Mouse (Mus musculus) forebrain, embryonic 10.5 days (tissue): ENCODE data around the gene Selenom. TPM values are rescaled to one million over a fixed set of nuclear protein-coding genes. Genes with fewer than 3 reads are reported as not detected.
A peak's percentile ranks its signal among the peaks of the same experiment; 100 is the strongest.

Experiments used
- DNase-seq: peaks from one replicate; pipeline ENCODE4 v3.0.0-alpha.2; 2017; ENCODE audit warnings: low spot score; ENCODE audit errors: extremely low spot score
- H3K27ac ChIP-seq: fragments of 300-500 bp; sonication (generic); 2 replicates; pipeline ENCODE4 v1.5.1; 2016; ENCODE audit warnings: mild to moderate bottlenecking
- H3K27me3 ChIP-seq: fragments of 300-500 bp; sonication (generic); 2 replicates; pipeline ENCODE4 v1.6.1; 2016; ENCODE audit warnings: mild to moderate bottlenecking; ENCODE audit not compliant: poor library complexity, severe bottlenecking
- H3K36me3 ChIP-seq: fragments of 300-500 bp; sonication (generic); replicated peaks from 2 replicates; pipeline ENCODE4 v1.6.1; 2016; ENCODE audit warnings: mild to moderate bottlenecking, moderate library complexity
- H3K4me1 ChIP-seq: fragments of 300-500 bp; sonication (generic); 2 replicates; pipeline ENCODE4 v1.6.1; 2016
- H3K4me3 ChIP-seq: fragments of 300-500 bp; sonication (generic); 2 replicates; pipeline ENCODE4 v1.5.1; 2016; ENCODE audit warnings: mild to moderate bottlenecking, moderate library complexity
- H3K9me3 ChIP-seq: fragments of 300-500 bp; sonication (generic); 2 replicates; pipeline ENCODE4 v1.6.1; 2016; ENCODE audit warnings: mild to moderate bottlenecking, moderate library complexity
- WGBS: fragments of 180-500 bp; shearing (Covaris S2); methylation state at CpG from one replicate; pipeline ENCODE4 v1.1.7; 2016; 5-methylcytosine and 5-hydroxymethylcytosine counted together
- polyA plus RNA-seq: library from polyadenylated mRNA; unstranded; fragments of >200 nt; fragmentation: Nextera tagmentation; extraction: Ambion mirVana; gene quantifications from 2 replicates; pipeline ENCODE4 v1.2.1, GENCODE M21; 2016

Selenom gene
- polyA plus RNA-seq, 1 experiment from 2014 or later, result 37.9 TPM

GRCm38 (mm10) chr11:3516859-3517845 lies 2.7 kb downstream of the Selenom start:
- Histone ChIP-seq H3K27ac (peak overlapping the region; percentile 44; the same call in 1 of the 2 replicates), H3K4me1 (peaks cover 37% of the 10 kb centered on the region), H3K36me3 (peaks cover 22% of the 10 kb centered on the region), H3K4me3 (peak overlapping the region; percentile 51), H3K27me3 (peaks cover 46% of the 10 kb centered on the region), H3K9me3 (no peaks in the 10 kb centered on the region)
- peak; percentile 40 for DNase-seq
- WGBS, result 2% methylated on average over 50 of the region's 50 CpGs

GRCm38 (mm10) chr11:3517846-3518732 lies 3.6 kb downstream of the Selenom start:
- no peak overlapping the region for H3K27ac ChIP-seq
- 62% methylated on average over 13 of the region's 13 CpGs for WGBS
- H3K4me3 ChIP-seq, result peak overlapping the region; percentile 51
- peaks cover 46% of the 10 kb centered on the region for H3K27me3 ChIP-seq
- H3K4me1 ChIP-seq, result peaks cover 37% of the 10 kb centered on the region
- no peak for DNase-seq
- H3K36me3 ChIP-seq, result peaks cover 31% of the 10 kb centered on the region
- H3K9me3 ChIP-seq, result no peaks in the 10 kb centered on the region

GRCm38 (mm10) chr11:3519051-3519726 lies 4.7 kb downstream of the Selenom start:
- no peak for DNase-seq

GRCm38 (mm10) chr11:3519756-3520398 lies 5.4 kb downstream of the Selenom start:
- Histone ChIP-seq H3K9me3 (no peaks in the 10 kb centered on the region), H3K4me1 (peaks cover 25% of the 10 kb centered on the region), H3K27me3 (peaks cover 46% of the 10 kb centered on the region), H3K36me3 (peaks cover 49% of the 10 kb centered on the region), H3K27ac (no peak overlapping the region), H3K4me3 (no peak overlapping the region)
- WGBS, result 86% methylated on average over 11 of the region's 11 CpGs
- DNase-seq, result no peak

More at GRCm38 (mm10) chr11:3519051-3519726, 4.7 kb downstream of the Selenom start:
- H3K4me3 ChIP-seq, result no peak overlapping the region
- H3K4me1 ChIP-seq, result peaks cover 32% of the 10 kb centered on the region
- WGBS, result 86% methylated on average over 4 of the region's 4 CpGs
- H3K36me3 ChIP-seq, result peaks cover 42% of the 10 kb centered on the region
- H3K27ac ChIP-seq, result no peak overlapping the region
- H3K27me3 ChIP-seq, result peaks cover 46% of the 10 kb centered on the region
- no peaks in the 10 kb centered on the region for H3K9me3 ChIP-seq

GRCm38 (mm10) chr11:3520919-3521318 lies 6.4 kb downstream of the Selenom start:
- Histone ChIP-seq H3K36me3 (peaks cover 59% of the 10 kb centered on the region), H3K27me3 (peaks cover 36% of the 10 kb centered on the region), H3K9me3 (no peaks in the 10 kb centered on the region), H3K4me3 (no peak overlapping the region), H3K4me1 (peaks cover 15% of the 10 kb centered on the region), H3K27ac (no peak overlapping the region)
- 82% methylated on average over 14 of the region's 14 CpGs for WGBS
- no peak for DNase-seq

- Histone ChIP-seq H3K4me1 (peaks cover 14% of the 10 kb centered on the region), H3K36me3 (peaks cover 66% of the 10 kb centered on the region), H3K9me3 (no peaks in the 10 kb centered on the region), H3K27me3 (peaks cover 29% of the 10 kb centered on the region), H3K4me3 (no peak overlapping the region), H3K27ac (no peak overlapping the region)
- no peak for DNase-seq
- 89% methylated on average over 23 of the region's 23 CpGs for WGBS
Observed at GRCm38 (mm10) chr11:3521339-3522224, 7.1 kb downstream of the Selenom start.

- no peak overlapping the region for H3K27ac ChIP-seq
- DNase-seq, result no peak
- no peaks in the 10 kb centered on the region for H3K9me3 ChIP-seq
- WGBS, result 93% methylated on average over 17 of the region's 17 CpGs
- peaks cover 5% of the 10 kb centered on the region for H3K4me1 ChIP-seq
- no peak overlapping the region for H3K4me3 ChIP-seq
- peaks cover 21% of the 10 kb centered on the region for H3K27me3 ChIP-seq
- peaks cover 75% of the 10 kb centered on the region for H3K36me3 ChIP-seq
Observed at GRCm38 (mm10) chr11:3522285-3523000, 8.0 kb downstream of the Selenom start.

- Histone ChIP-seq H3K4me3 (no peak overlapping the region), H3K4me1 (0 out of 2 replicates have a peak, but pooled peaks cover 3% of the 10 kb centered on the region), H3K9me3 (no peaks in the 10 kb centered on the region), H3K27ac (no peak overlapping the region), H3K27me3 (peaks cover 5% of the 10 kb centered on the region; the same call in 1 of the 2 replicates), H3K36me3 (peaks cover 90% of the 10 kb centered on the region)
- WGBS, result 81% methylated on average over 7 of the region's 7 CpGs
- no peak for DNase-seq
Observed at GRCm38 (mm10) chr11:3523840-3524582, 9.5 kb downstream of the Selenom start.

- no peaks in the 10 kb centered on the region for H3K9me3 ChIP-seq
- H3K4me1 ChIP-seq, result 0 out of 2 replicates have a peak, but pooled peaks cover 3% of the 10 kb centered on the region
- no peaks in the 10 kb centered on the region for H3K27me3 ChIP-seq
- WGBS, result 84% methylated on average over 4 of the region's 4 CpGs
- peaks cover 100% of the 10 kb centered on the region for H3K36me3 ChIP-seq
- no peak for DNase-seq
- H3K4me3 ChIP-seq, result no peak overlapping the region
- H3K27ac ChIP-seq, result no peak overlapping the region
Observed at GRCm38 (mm10) chr11:3525560-3525959, 11.1 kb downstream of the Selenom start.

GRCm38 (mm10) chr11:3526207-3526606 lies 11.7 kb downstream of the Selenom start:
- WGBS, result 82% methylated on average over 9 of the region's 9 CpGs
- Histone ChIP-seq H3K4me1 (0 out of 2 replicates have a peak, but pooled peaks cover 3% of the 10 kb centered on the region), H3K4me3 (no peak overlapping the region), H3K27ac (no peak overlapping the region), H3K27me3 (no peaks in the 10 kb centered on the region), H3K9me3 (no peaks in the 10 kb centered on the region), H3K36me3 (peaks cover 100% of the 10 kb centered on the region)
- no peak for DNase-seq
